Mouse (Mus musculus) adrenal gland, postnatal 0 days (tissue): ENCODE data around the gene Atp2a2. TPM values are rescaled to one million over a fixed set of nuclear protein-coding genes. Genes with fewer than 3 reads are reported as not detected.

Experiments used
- polyA plus RNA-seq: library from polyadenylated mRNA; unstranded; fragments of >200 nt; fragmentation: Nextera tagmentation; extraction: Ambion mirVana; gene quantifications from 2 replicates; pipeline ENCODE4 v1.2.1, GENCODE M21; 2015

Atp2a2 gene
- 21.8 and 25.3 TPM in 2 replicates for polyA plus RNA-seq

GRCm38 (mm10) chr5:122502077-122502941 is at the start of gene Atp2a2:
Gene Atp2a2 (minus strand): TSS chr5:122502225.

GRCm38 (mm10) chr5:122421271-122422068 is 80.6 kb downstream of the Atp2a2 start, which contains the start of gene Anapc7:
Gene Anapc7 (plus strand): TSS chr5:122421693.

Other genes with a start within 250 kb of the Atp2a2 start
- gene Tctn1, start 237.8 kb downstream of the Atp2a2 start, polyA plus RNA-seq, result 4.9 and 8.2 TPM in 2 replicates
- 9.0 and 16.0 TPM in 2 replicates for gene Pptc7, start 217.9 kb downstream of the Atp2a2 start, polyA plus RNA-seq
- gene Rad9b, start 148.0 kb downstream of the Atp2a2 start, polyA plus RNA-seq, result 5.0 and 7.9 TPM in 2 replicates
- gene Vps29, start 147.9 kb downstream of the Atp2a2 start, polyA plus RNA-seq, result 308 and 434 TPM in 2 replicates
- gene Gpn3, start 130.3 kb downstream of the Atp2a2 start, polyA plus RNA-seq, result 48.4 and 67.2 TPM in 2 replicates
- 71.8 and 76.0 TPM in 2 replicates for gene Fam216a, start 129.9 kb downstream of the Atp2a2 start, polyA plus RNA-seq
- 144 and 145 TPM in 2 replicates for gene Arpc3, start 110.3 kb downstream of the Atp2a2 start, polyA plus RNA-seq
- gene Anapc7, start 80.5 kb downstream of the Atp2a2 start, polyA plus RNA-seq, result 24.6 and 32.2 TPM in 2 replicates
- 27.9 and 29.2 TPM in 2 replicates for gene Ift81, start 112.3 kb upstream of the Atp2a2 start, polyA plus RNA-seq
- 3.7 and 5.0 TPM in 2 replicates for gene P2rx7, start 141.7 kb upstream of the Atp2a2 start, polyA plus RNA-seq
- gene P2rx4, start 205.3 kb upstream of the Atp2a2 start, polyA plus RNA-seq, result 40.0 and 52.6 TPM in 2 replicates